Mouse (Mus musculus): ENCODE results near the gene Trim75.
"Not testable (repeated sequence)": the region's sequence is repeated elsewhere in the genome, so short reads cannot be mapped to it uniquely, and the experiment has no call there.

Gene Trim75

GRCm38 (mm10) chr8:64987731-64988130, at the start of gene Trim75:
Gene Trim75 (minus strand): TSS chr8:64987831.
- no peak for DNase-seq (ENCODE audit: low read depth, low spot score)

- DNase-seq (ENCODE audit: low read depth, low spot score), result no peak
These were observed 49.5 kb upstream of the Trim75 start, which contains the start of gene Apela for GRCm38 (mm10) chr8:65037117-65037533. Gene Apela (minus strand): TSS chr8:65037336.

- DNase-seq (ENCODE audit: low read depth, low spot score), result no peak
These were observed 46.5 kb upstream of the Trim75 start for GRCm38 (mm10) chr8:65034136-65034535.

- no peak for DNase-seq (ENCODE audit: low read depth, low spot score)
These were observed 45.4 kb upstream of the Trim75 start for GRCm38 (mm10) chr8:65033056-65033455.

- DNase-seq (ENCODE audit: low read depth, low spot score), result no peak
These were observed 44.5 kb upstream of the Trim75 start for GRCm38 (mm10) chr8:65032107-65032506.

DNA sequence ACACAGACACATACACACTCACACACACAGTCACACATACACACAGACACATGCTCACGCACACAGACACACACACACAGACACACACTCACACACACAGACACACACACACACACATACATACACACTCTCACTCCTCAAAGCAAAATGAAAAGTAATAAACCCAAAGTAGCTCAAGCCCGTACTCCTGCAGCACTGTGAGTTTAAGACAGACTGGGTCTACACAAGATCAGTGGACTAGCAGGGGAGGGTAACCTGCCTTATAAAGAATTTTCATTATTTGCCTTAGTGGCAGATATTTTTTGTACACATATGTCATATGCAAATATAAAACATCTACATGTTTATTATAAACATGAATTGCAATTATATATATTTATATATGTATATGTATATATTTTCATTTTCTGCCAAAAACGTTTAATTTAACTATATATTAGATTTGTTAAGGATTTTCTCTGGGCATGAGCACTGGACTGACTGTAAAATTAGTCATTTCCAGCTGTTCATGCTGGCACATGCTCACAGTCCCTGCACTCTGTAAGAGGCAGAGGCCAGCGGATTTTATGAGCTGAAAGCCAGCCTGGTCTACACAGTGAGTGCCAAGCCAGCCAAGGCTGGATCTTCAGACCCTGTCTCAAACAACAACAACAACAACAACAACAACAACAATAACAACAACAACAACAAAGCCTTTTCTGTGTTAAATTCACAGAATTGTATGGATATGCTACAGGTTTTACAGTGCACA, 43.3 kb upstream of the Trim75 start:
- no peak for DNase-seq (ENCODE audit: low read depth, low spot score)

GRCm38 (mm10) chr8:65029776-65030175, 42.1 kb upstream of the Trim75 start:
- no peak for DNase-seq (ENCODE audit: low read depth, low spot score)

DNA sequence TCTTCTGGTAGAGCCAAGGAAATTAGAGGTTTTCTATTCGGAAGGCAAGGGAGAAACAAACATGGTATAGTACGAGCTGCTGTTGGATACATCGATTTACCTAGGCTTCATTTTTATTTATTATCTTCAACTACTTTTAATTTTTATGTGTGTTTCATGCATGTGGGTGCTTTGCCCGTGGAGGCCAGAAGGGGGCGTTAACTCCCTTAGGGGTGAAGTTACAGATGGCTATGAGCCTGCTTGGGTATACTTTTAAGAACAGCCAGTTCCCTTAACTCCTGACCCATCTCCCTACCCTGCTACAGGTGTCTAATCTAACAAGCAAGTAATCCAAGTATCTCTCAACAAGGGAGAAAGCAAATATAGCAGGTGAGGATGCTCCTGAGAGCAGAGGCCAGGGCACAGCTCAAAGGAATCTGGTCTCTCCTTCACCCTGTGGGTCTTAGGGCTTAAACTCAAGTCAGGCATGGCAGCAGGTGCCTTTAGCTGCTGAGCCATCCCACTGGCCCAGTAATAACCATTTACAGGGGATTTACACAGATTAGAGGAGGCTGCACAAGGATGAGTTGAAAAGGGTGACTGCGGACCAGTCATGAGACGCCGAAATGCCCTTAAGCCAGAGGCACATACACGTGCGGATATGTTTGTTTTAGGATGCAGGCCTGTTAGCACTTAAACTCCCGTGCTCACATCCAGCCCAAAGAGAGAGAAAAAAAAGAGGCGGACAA, 41.5 kb upstream of the Trim75 start:
- DNase-seq (ENCODE audit: low read depth, low spot score), result no peak

DNA sequence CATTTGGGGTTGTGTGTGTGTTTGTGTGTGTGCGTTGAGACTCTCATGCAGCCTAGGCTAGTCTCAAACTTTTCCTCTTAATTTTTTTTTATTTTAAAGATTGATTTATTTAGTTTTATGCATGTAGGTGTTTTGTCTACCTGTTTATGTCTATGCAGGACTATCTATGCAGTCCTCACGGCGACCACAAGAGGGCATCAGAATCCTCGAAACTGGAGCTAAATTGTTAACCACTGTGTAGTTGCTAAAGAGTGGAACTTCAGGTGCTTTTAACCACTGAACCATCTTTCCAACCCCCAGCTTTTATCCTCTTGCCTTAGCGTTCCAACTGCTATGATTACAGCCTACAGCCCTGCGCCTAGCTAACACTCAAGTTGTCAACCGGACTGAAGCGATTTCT, 34.9 kb upstream of the Trim75 start:
- DNase-seq (ENCODE audit: low read depth, low spot score), result peak; percentile 23

DNA sequence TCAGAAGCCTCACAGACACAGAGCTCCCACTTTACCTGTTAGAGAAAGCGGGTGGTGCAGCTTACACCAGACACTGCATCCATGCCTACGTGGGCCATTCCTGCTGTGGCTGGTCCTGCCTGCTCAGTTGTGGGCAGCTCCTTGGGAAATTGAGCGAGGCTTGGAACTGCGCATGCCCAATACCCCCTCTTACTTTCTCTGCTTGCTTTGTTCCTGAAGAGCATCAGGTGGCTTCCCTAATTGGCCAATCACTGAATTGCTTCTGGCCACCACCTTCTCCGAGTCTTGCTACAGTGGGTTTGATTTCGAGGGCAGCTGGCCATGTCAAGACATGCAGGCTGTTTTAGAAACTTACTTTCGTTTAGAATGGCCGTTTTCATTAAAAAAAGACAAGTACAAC, 30.8 kb upstream of the Trim75 start, which contains the start of the genes Trim61 and Trim60:
TSS of gene Trim61 (minus strand) at position 101 of the 400 bp plus-strand sequence.
TSS of gene Trim60 (minus strand) at position 162 of the 400 bp plus-strand sequence.
- DNase-seq (ENCODE audit: low read depth, low spot score), result no peak

DNA sequence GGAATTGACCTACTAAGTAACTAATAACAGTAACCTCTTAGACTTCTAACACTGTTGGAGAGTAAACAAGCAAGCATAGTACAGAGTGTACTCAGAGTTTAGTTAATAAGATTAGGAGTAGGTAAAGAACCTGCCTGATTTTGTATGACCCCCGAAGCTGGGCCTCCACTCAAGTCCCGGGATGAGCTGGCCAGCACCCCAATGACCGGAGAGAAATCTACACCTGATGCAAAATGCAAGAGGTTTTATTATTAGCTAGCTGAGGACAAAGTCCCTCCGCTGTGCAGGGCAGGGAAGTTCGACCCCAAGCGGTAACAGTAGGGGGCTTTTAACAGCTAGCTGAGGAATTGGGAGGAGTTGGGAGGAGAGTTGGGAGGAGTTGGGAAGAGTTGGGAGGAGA, 20.0 kb upstream of the Trim75 start:
- not testable (repeated sequence) for DNase-seq (ENCODE audit: low read depth, low spot score)

- no peak for DNase-seq (ENCODE audit: low read depth, low spot score)
These were observed 11.3 kb upstream of the Trim75 start for GRCm38 (mm10) chr8:64998806-64999365.

DNA sequence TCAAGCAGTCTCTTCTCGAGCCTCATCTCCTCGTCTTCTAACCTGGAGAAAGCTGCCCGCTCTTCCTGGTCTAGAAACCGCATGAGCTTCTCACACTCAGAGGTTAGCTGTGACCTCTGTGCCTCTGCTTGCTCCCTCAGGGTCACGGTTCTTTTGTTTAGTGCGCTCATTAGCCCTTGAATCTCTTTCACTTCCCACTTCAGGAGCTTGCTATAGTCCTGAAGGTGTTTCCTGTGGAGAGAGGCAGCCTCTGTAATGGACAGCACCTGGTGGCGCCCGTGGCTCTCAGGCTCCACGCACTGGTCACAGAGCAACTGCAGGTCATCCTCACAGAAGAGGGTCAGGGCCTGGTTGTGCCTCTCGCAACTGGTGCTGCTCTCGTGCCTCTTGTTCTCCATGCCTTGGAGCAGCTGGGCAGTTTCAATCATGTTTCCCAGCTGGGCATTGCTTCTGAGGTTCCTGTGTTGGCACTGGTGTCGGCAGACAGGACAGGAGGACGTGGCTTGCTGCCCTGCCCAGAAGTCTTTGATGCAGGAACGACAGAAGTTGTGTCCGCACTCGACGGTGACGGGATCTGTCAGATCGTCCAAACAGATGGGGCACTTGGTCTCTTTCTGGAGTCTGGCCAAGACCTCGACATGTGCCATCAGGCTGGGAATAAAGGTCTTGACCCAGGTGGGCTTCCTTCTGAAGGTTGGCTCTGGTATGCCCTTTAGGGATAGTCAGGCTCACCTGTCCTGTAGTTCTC, 4.3 kb downstream of the Trim75 start:
- DNase-seq (ENCODE audit: low read depth, low spot score), result no peak

DNA sequence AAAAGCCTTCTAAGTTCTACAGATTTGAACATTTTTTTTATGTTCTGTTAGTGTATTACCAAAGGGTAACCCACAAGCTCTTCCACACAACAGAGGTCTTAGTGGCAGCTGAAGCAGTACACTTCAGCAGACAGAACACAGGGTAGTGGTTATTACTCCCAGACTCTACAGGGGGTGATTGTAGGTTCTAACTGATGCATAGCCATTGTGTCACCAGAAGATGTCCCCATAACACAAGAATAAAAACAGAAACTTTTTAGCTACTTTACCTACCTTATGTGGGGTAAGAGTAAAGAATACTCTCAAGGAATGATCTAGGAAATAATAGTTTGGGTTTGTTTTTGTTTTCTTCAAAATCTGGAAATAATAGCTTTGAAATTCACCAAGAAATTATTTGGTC, 24.8 kb downstream of the Trim75 start:
- DNase-seq (ENCODE audit: low read depth, low spot score), result no peak

- no peak for DNase-seq (ENCODE audit: low read depth, low spot score)
These were observed 28.6 kb downstream of the Trim75 start for GRCm38 (mm10) chr8:64959025-64959424.

GRCm38 (mm10) chr8:64952101-64952500, 35.5 kb downstream of the Trim75 start:
- no peak for DNase-seq (ENCODE audit: low read depth, low spot score)

DNA sequence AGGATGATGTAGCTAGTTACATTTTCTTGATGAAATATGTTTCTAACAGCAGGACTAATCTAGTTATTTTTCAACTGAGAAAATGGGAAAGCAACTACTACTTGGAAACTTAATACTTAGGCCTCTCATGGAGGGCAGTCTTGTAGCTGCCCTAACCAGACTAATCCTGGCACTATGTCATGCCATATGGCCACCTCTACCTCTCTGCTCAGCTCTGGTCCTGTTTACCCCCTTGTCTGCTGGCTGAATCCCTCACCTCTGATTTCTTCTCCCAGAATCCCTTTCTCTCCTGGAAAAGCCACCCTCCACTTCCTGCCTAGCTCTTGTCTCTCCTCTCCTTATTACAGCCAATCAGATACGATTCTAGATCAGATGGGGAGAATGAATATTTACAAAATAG, 39.3 kb downstream of the Trim75 start:
- no peak for DNase-seq (ENCODE audit: low read depth, low spot score)

DNA sequence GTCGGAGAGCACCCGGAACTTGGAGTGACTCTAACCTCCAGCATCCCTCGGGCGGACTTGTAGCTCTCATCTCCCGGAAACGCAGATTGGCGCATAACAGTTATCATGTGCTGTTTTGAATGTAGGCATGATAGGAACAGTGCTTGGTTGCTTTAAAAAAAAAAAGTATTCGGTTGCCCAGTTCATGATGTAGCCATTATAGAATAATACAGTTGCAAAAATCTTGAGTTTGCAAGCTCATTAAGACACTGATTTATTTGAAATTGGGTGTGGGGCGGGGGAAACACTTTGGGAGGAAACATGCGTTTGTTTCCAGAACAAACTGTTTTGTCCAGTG, 40.0 kb downstream of the Trim75 start:
- DNase-seq (ENCODE audit: low read depth, low spot score), result no peak

DNA sequence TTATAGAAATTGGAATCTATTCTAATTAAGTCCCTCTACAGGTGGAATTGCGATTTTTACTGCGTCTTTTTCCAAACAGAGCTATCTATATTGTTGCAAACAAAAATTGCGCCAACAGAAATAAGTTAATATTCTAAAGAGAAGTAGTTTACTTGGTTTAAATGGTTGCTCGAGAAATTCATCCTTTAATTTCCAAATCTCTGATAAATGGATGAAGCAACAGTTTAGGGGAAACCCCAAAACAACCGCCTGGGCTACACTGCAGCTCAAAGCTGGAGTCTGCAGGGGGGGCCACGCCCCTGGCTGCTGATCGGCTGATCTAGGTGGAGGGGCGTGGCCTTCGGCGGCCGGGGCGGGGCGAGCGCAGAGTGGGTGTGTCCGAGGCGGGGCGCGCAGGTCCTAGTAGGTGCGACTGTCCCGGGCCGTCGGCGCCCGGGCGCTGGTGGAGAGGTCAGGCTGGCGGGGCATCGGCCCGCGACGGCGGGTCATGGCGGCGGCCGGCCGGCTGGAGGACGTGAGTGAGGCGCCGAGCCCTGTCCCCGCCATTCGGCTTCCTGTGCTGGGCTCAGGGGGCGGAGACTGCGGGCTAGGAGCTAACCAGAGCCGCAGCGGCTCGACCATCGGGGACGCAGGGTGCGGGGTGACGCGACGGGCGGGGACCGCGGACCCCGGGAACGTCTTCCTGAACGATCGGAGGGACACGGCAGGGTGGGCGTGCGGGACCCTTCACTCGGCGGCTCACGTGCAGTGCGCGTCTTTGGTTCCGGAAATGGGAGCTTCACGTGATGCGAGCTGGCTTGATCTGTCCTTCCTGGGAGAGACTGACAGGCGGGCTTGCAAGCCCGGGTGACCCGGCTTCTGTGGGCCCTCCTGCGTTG, 40.6 kb downstream of the Trim75 start, which contains the start of gene Tmem192:
TSS of gene Tmem192 (plus strand) at position 366 of the 878 bp plus-strand sequence.
- DNase-seq (ENCODE audit: low read depth, low spot score), result peak; percentile 74

DNA sequence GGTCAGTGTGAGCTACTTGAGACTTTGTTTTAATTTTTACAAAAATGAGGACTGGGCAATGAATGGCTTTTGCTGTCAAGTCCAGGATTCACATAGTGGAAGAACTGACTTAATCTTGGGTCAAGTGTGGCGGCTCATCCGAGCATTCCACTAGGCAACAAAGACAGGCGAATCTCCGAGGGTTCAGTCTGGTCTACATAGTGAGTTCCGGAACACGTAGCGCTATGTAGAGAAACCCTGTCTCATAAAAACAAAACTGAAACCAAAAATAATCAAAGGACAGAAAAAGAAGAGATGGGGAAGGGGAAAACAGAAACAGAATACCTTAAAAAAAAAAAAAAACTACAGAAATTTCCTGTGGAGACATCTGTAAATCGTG, 41.2 kb downstream of the Trim75 start:
- DNase-seq (ENCODE audit: low read depth, low spot score), result no peak

GRCm38 (mm10) chr8:64945606-64946005, 42.0 kb downstream of the Trim75 start:
- no peak for DNase-seq (ENCODE audit: low read depth, low spot score)
